Mouse (Mus musculus) heart, postnatal 25 days (tissue): ENCODE data around the gene Aff3. TPM values are rescaled to one million over a fixed set of nuclear protein-coding genes. Genes with fewer than 3 reads are reported as not detected.
A peak's percentile ranks its signal among the peaks of the same experiment; 100 is the strongest.

Source experiments
- DNase-seq: peaks from one replicate; pipeline ENCODE4 v3.0.0; 2022; ENCODE audit warnings: low spot score
- intact Hi-C: fragments of 180-260 bp; cut with DNase I; formaldehyde crosslinking; loops from one replicate; pipeline ENCODE4 v1.15.1; 2025
- total RNA-seq, 2 experiments: library from RNA; stranded (reverse); gene quantifications; 2 replicates each; pipeline ENCODE4 v1.2.3; 2021

Aff3 gene
- total RNA-seq, 2 experiments from 2014 or later: 1.8 to 3.4 TPM

GRCm38 (mm10) chr1:38369166-38369565 is 295.6 kb downstream of the Aff3 start:
- no peak for DNase-seq
- intact Hi-C loops: no loop called here

GRCm38 (mm10) chr1:38368081-38368689 is 296.6 kb downstream of the Aff3 start:
- DNase-seq: no peak

GRCm38 (mm10) chr1:38367404-38368080 is 297.2 kb downstream of the Aff3 start:
- DNase-seq: no peak
- intact Hi-C loops: no loop called here

More at GRCm38 (mm10) chr1:38368081-38368689, 296.6 kb downstream of the Aff3 start:
- intact Hi-C loops: no loop called here

GRCm38 (mm10) chr1:38363856-38364255 is 300.9 kb downstream of the Aff3 start:
- intact Hi-C loops: no loop called here
- no peak for DNase-seq

DNA sequence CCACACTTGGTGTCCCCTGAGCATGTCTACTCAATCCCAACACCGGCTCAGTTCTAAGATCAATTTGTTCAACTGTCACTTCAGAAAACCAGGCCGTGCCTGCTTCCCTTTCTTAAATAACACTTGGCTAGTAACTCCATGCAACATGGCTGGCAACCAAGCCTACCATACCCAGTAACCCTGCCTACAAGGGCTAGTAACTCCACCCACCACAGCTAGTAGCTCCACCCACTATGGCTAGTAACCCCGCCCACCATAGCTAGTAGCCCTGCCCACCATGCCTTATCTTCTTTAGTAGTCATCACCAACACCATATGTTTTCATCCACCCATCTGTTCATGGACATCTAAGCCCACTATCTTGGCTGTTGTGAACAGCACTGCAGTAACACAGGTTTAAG is 302.5 kb downstream of the Aff3 start:
- no peak for DNase-seq
- intact Hi-C loops: no loop called here

GRCm38 (mm10) chr1:38358797-38359349 is 305.9 kb downstream of the Aff3 start:
- DNase-seq: peak; percentile 18
- intact Hi-C loops: no loop called here

GRCm38 (mm10) chr1:38357933-38358796 is 306.6 kb downstream of the Aff3 start:
- intact Hi-C loops: no loop called here

GRCm38 (mm10) chr1:38354585-38354984 is 310.2 kb downstream of the Aff3 start:
- intact Hi-C loops: no loop called here
- DNase-seq: no peak

More at GRCm38 (mm10) chr1:38357933-38358796, 306.6 kb downstream of the Aff3 start:
- DNase-seq: peak; percentile 16

DNA sequence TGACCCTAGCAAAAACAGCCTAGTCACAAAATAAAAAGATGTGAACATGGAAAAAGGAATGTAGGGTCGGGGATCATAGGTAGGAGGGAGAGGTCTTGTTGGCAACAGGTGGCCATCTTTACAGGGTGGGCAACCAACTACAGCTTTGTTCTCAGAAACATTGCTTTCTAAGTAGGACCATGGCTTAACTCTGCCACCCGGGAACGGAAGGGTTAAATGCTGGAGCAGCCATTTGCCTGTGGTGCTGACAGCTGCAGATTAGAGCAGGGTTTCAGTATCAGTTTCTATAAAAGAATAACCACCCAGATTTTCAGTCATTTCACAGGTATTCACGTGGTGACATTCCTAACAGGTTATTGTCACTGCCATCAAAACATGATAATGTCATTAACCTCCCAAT is 317.4 kb downstream of the Aff3 start:
- intact Hi-C loops: no loop called here
- no peak for DNase-seq

GRCm38 (mm10) chr1:38334206-38334605 is 330.5 kb downstream of the Aff3 start:
- intact Hi-C loops: no loop called here
- DNase-seq: no peak

DNA sequence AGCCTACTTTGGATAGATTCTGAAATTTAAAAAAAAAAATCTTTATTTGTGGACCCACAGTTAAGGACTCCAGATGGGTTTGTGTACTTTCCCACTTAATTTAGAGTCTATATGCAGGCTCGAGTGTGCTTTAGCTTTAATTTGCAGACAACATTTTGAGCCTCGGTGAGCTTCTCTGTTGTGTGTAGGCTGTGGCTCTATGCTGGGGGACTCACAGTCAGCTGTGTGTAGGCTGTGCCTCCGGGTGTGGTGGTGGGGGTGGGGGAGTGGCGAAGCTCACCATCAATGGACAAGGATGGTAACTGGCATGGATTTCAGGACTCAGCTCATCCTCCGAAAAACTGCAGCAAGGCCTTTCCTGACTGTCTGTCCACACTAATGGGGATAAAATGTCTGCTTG is 331.8 kb downstream of the Aff3 start:
- intact Hi-C loops: no loop called here
- no peak for DNase-seq

DNA sequence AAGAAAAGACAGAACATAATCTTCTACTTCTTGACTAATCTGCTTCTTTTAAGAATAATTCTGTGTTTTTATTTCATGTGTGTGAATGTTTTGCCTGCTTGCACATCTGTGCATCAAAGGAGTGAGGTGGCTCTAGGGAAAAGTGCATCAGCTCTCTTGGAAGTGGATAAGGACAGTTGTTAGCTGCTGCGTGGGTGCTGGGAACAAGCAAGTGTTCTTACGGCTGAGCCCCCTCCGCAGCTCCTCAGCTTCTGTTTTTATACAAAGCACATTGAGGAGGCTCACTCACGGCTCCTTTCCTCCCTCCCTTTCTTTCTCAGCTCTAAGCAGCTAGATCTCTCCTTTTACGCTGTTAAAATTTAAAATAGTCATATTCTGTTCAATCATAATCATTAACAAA is 340.5 kb downstream of the Aff3 start:
- no peak for DNase-seq
- intact Hi-C loops: loop anchor here (5.0 kb wide), 1 partner anchor 82 kb away; no protein-coding TSS in a partner anchor

DNA sequence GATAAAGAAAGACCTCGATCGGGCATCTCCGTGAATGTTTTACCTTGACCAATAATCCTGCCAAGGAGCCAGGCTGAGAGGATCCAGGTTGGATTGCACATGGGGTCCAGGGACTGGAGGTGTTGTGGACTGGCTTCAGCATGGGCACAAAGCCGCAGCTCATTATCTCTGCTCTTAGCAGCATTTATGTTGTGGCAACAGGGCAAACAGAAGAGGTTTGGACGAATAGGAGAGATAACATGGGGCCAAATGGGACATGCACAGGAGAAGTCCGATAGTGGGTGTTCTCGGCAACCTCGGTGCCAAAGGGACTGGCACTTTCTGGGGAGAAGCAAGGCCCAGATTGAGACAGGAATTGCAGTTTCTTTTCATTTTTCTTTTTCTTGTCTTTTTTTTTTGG is 342.9 kb downstream of the Aff3 start:
- intact Hi-C loops: loop anchor here (5.0 kb wide), 1 partner anchor 80 kb away; no protein-coding TSS in a partner anchor
- DNase-seq: peak; percentile 13

GRCm38 (mm10) chr1:38320971-38321305 is 343.8 kb downstream of the Aff3 start:
- intact Hi-C loops: loop anchor here (5.0 kb wide), 1 partner anchor 79 kb away; no protein-coding TSS in a partner anchor
- no peak for DNase-seq

DNA sequence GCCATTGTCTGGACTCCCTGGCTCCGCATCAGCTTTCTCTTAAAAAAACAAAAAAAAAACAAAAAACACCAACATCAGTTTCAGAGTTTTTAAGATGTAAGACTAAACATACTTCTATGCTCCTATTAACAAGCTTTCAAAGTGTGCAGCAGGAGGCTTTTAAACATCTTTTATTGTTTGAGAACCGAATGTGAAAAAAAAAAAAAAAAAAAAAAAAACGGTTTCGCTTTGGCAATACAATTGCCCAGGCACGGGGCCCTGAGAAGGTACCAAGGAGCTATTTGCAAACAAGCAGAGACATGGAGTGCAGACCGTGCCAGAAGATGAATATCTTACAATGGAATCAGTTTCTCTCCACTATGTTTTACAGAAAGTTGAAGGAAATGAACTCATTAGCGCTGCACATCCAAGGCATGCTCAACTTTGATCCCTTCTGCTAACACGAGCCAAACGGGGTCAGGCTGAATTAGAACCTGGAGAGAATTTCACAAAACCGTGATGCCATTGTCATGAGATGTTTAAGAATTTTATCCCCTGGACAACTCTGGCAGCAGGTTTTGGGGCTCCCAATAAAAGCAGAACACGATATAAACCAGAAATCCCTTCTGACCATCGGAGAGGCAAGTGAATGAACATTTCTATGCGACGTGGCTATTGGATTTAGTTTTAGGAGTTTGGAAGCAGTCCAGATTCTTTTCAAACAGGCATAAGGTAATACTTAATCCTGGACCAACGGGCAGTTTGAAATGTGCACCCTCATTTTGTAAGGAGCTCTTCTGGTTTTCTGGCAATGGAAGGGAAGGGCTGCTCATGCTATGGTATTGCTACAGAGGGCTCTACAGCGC is 344.4 kb downstream of the Aff3 start:
- intact Hi-C loops: loop anchor here (5.0 kb wide), 1 partner anchor 78 kb away; no protein-coding TSS in a partner anchor
- no peak for DNase-seq

GRCm38 (mm10) chr1:38318614-38319013 is 346.1 kb downstream of the Aff3 start:
- no peak for DNase-seq
- intact Hi-C loops: loop anchor here (10.0 kb wide), 1 partner anchor 456 kb away; no protein-coding TSS in a partner anchor

GRCm38 (mm10) chr1:38315992-38316391 is 348.8 kb downstream of the Aff3 start:
- intact Hi-C loops: loop anchor here (10.0 kb wide), 1 partner anchor 459 kb away; no protein-coding TSS in a partner anchor
- no peak for DNase-seq

- intact Hi-C loops: loop anchor here (10.0 kb wide), 1 partner anchor 464 kb away; no protein-coding TSS in a partner anchor
- no peak for DNase-seq
Observed at GRCm38 (mm10) chr1:38310496-38310895, 354.3 kb downstream of the Aff3 start.

GRCm38 (mm10) chr1:38310076-38310475 is 354.7 kb downstream of the Aff3 start:
- intact Hi-C loops: loop anchor here (10.0 kb wide), 1 partner anchor 465 kb away; no protein-coding TSS in a partner anchor
- no peak for DNase-seq
